Mouse (Mus musculus) limb, embryonic 11.5 days (tissue): ENCODE results near the gene Rgs13. TPM values are rescaled to one million over a fixed set of nuclear protein-coding genes. Genes with fewer than 3 reads are reported as not detected.

ENCODE experiments used
- ATAC-seq: fragments of 200-750 bp; cut with Nextera tagmentation; 2 replicates; pipeline ENCODE4 v1.8.0; 2017; ENCODE audit warnings: low read depth; ENCODE audit not compliant: insufficient number of reproducible peaks, low FRiP score, low TSS enrichment
- DNase-seq: peaks from one replicate; pipeline ENCODE4 v3.0.0-alpha.2; 2015; ENCODE audit warnings: low spot score
- H3K27ac ChIP-seq: fragments of 300-500 bp; sonication (generic); replicated peaks from 2 replicates; pipeline ENCODE4 v1.5.1; 2014; ENCODE audit warnings: low read depth, mild to moderate bottlenecking, low read length
- H3K27me3 ChIP-seq: fragments of 300-500 bp; sonication (generic); 2 replicates; pipeline ENCODE4 v1.6.1; 2014; ENCODE audit warnings: mild to moderate bottlenecking, low read length, mixed read lengths; ENCODE audit not compliant: control insufficient read depth, insufficient read depth
- H3K36me3 ChIP-seq: fragments of 300-500 bp; sonication (generic); 2 replicates; pipeline ENCODE4 v1.6.1; 2014; ENCODE audit warnings: mild to moderate bottlenecking, low read length, moderate library complexity, mixed read lengths; ENCODE audit not compliant: control insufficient read depth, insufficient read depth
- H3K4me1 ChIP-seq: fragments of 300-500 bp; sonication (generic); 2 replicates; pipeline ENCODE4 v1.6.1; 2014; ENCODE audit warnings: low read length, mixed read lengths; ENCODE audit not compliant: control insufficient read depth, insufficient read depth
- H3K4me2 ChIP-seq: fragments of 300-500 bp; sonication (generic); 2 replicates; pipeline ENCODE4 v1.6.1; 2014; ENCODE audit warnings: low read depth, mild to moderate bottlenecking, moderate library complexity; ENCODE audit not compliant: severe bottlenecking
- H3K4me3 ChIP-seq: fragments of 300-500 bp; sonication (generic); 2 replicates; pipeline ENCODE4 v1.5.1; 2014; ENCODE audit warnings: low read depth, low read length
- H3K9ac ChIP-seq: fragments of 300-500 bp; sonication (generic); 2 replicates; pipeline ENCODE4 v1.6.1; 2014; ENCODE audit warnings: mild to moderate bottlenecking, low read length
- H3K9me3 ChIP-seq: fragments of 300-500 bp; sonication (generic); 2 replicates; pipeline ENCODE4 v1.6.1; 2016; ENCODE audit warnings: low read length; ENCODE audit not compliant: control insufficient read depth
- WGBS: fragments of 180-500 bp; shearing (Covaris S2); extraction: QIAGEN DNeasy Blood & Tissue Kit; methylation state at CpG from one replicate; pipeline ENCODE4 v1.1.7; 2014; 5-methylcytosine and 5-hydroxymethylcytosine counted together
- polyA plus RNA-seq: library from polyadenylated mRNA; unstranded; fragments of >200 nt; fragmentation: Nextera tagmentation; extraction: Ambion mirVana; gene quantifications from 2 replicates; pipeline ENCODE4 v1.2.1, GENCODE M21; 2014

Gene Rgs13
- polyA plus RNA-seq, 1 experiment from 2014 or later, result not detected

DNA sequence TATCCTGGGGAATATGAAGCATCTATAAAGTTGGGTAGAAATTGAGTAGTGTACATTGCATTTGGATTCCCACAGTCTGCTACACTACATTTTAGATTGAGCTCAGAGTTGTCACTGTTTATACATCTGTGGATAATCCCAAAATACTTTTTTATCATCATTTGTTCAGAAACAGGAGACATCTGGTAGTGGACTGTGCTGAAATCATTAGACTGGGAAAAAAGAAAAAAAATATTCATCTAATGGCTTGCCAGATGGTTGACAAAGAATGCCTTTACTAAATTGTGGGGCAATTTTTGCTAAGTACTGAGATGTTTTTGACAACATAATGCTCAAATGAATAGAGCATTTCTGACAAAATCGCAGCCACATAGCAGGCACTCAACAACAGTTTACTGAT is 86.8 kb downstream of the Rgs13 start:
- WGBS, result 87% methylated on average over 1 of the region's 1 CpGs
- no peak for ATAC-seq
- no peaks in the 10 kb centered on the region for H3K4me1 ChIP-seq

More for the DNA sequence above, 86.8 kb downstream of the Rgs13 start:
- H3K4me3 ChIP-seq, result no peak overlapping the region
- no peak overlapping the region for H3K9ac ChIP-seq
- no peaks in the 10 kb centered on the region for H3K9me3 ChIP-seq
- DNase-seq, result no peak
- H3K4me2 ChIP-seq, result no peak overlapping the region
- no peaks in the 10 kb centered on the region for H3K27me3 ChIP-seq
- H3K36me3 ChIP-seq, result no peaks in the 10 kb centered on the region
- H3K27ac ChIP-seq, result no peak overlapping the region

Other genes starting within 250 kb of the Rgs13 start
- 29.3 and 30.1 TPM in 2 replicates for gene Rgs2, start 173.2 kb downstream of the Rgs13 start, polyA plus RNA-seq
- not detected in 2 replicates for gene Rgs1, start 71.9 kb upstream of the Rgs13 start, polyA plus RNA-seq